ENCODE assay signal across 9 mouse cellular contexts in genomic region chr5:90033103-90033502, GRCm38 (mm10).
DNase-seq lines count a peak whose midpoint lies in the region; ATAC-seq and TF ChIP-seq lines count a peak whose summit lies in the region.
"Had no signal": no experiment of that assay in that cellular context is flagged by ENCODE, and none has a peak within 500 bp of the region (broad histone marks: within the 10 kb centered on the region; RNA-seq: fewer than 3 reads in every experiment).

No protein-coding gene starts in this region.

- H3K4me3 ChIP-seq in forebrain, embryonic 14.5 days (ENCODE audit: low read depth, low read length), result no peak overlapping the region
- no peak overlapping the region for H3K4me3 ChIP-seq in forebrain, embryonic 12.5 days (replicated peaks)
- H3K4me3 ChIP-seq in liver, adult 2 months (ENCODE audit: insufficient read depth, low read depth, low read length), result no peak overlapping the region
- H3K4me3 ChIP-seq in liver, embryonic 11.5 days (ENCODE audit: low read depth, low read length), result no peak overlapping the region
- no peak overlapping the region for H3K4me3 ChIP-seq in hindbrain, postnatal 0 days (ENCODE audit: low read length)
- no peak overlapping the region for H3K4me3 ChIP-seq in neural tube, embryonic 13.5 days

- no peak for TF ChIP-seq CTCF in liver, adult 2 months (IDR thresholded peaks at IDR 0.05; ENCODE audit: low read depth, low read length)
- peak; percentile 34; the same call in 1 of the 2 replicates for TF ChIP-seq CTCF in hindbrain, postnatal 0 days (IDR thresholded peaks at IDR 0.05; ENCODE audit: low read depth)

- peak; percentile 92 for ATAC-seq in forebrain, embryonic 14.5 days
- ATAC-seq in forebrain, embryonic 12.5 days (ENCODE audit: low FRiP score), result no peak
- no peak for ATAC-seq in liver, embryonic 11.5 days (replicated peaks; ENCODE audit: low FRiP score)
- ATAC-seq in hindbrain, postnatal 0 days, result peak; percentile 70
- ATAC-seq in neural tube, embryonic 13.5 days (ENCODE audit: low read depth), result peak; percentile 71

- no peak for TF ChIP-seq POLR2A in liver, adult 2 months (IDR thresholded peaks at IDR 0.05; ENCODE audit: extremely low read depth, insufficient read depth, low read length)

- no peaks in the 10 kb centered on the region for H3K9me3 ChIP-seq in forebrain, embryonic 14.5 days (replicated peaks; ENCODE audit: control insufficient read depth, low read length)
- H3K9me3 ChIP-seq in forebrain, embryonic 12.5 days, result no peaks in the 10 kb centered on the region
- H3K9me3 ChIP-seq in liver, embryonic 11.5 days (ENCODE audit: control insufficient read depth, low read length), result no peaks in the 10 kb centered on the region
- H3K9me3 ChIP-seq in hindbrain, postnatal 0 days (ENCODE audit: low read length), result no peaks in the 10 kb centered on the region
- H3K9me3 ChIP-seq in neural tube, embryonic 13.5 days, result no peaks in the 10 kb centered on the region

- peak overlapping the region; percentile 63 for H3K27ac ChIP-seq in forebrain, embryonic 14.5 days (ENCODE audit: low read depth, low read length)
- H3K27ac ChIP-seq in forebrain, embryonic 12.5 days, result no peak overlapping the region
- H3K27ac ChIP-seq in liver, adult 2 months (replicated peaks; ENCODE audit: insufficient read depth, low read depth, low read length), result no peak overlapping the region
- no peak overlapping the region for H3K27ac ChIP-seq in liver, embryonic 11.5 days (ENCODE audit: low read depth, low read length)
- H3K27ac ChIP-seq in hindbrain, postnatal 0 days, result 0 out of 2 replicates have a peak overlapping the region, but pooled peaks have one; percentile 9
- H3K27ac ChIP-seq in neural tube, embryonic 13.5 days (replicated peaks), result no peak overlapping the region

- H3K4me1 ChIP-seq in forebrain, embryonic 14.5 days (ENCODE audit: control insufficient read depth, insufficient read depth, low read length), result no peaks in the 10 kb centered on the region
- no peaks in the 10 kb centered on the region for H3K4me1 ChIP-seq in forebrain, embryonic 12.5 days
- H3K4me1 ChIP-seq in liver, adult 2 months (ENCODE audit: control insufficient read depth, insufficient read depth, low read length), result peaks cover 4% of the 10 kb centered on the region; the same call in 1 of the 2 replicates
- no peaks in the 10 kb centered on the region; the same call in 1 of the 2 replicates for H3K4me1 ChIP-seq in liver, embryonic 11.5 days (replicated peaks; ENCODE audit: control insufficient read depth, insufficient read depth, low read length)
- H3K4me1 ChIP-seq in hindbrain, postnatal 0 days (ENCODE audit: insufficient read depth, low read length), result no peaks in the 10 kb centered on the region
- no peaks in the 10 kb centered on the region for H3K4me1 ChIP-seq in neural tube, embryonic 13.5 days (replicated peaks)

- H3K9ac ChIP-seq in forebrain, embryonic 14.5 days (ENCODE audit: low read length), result no peak overlapping the region
- H3K9ac ChIP-seq in forebrain, embryonic 12.5 days, result no peak overlapping the region
- H3K9ac ChIP-seq in liver, adult 2 months (ENCODE audit: low read depth, low read length), result no peak overlapping the region
- no peak overlapping the region for H3K9ac ChIP-seq in liver, embryonic 11.5 days (ENCODE audit: low read depth, low read length)
- H3K9ac ChIP-seq in hindbrain, postnatal 0 days (replicated peaks; ENCODE audit: low read length), result no peak overlapping the region
- no peak overlapping the region for H3K9ac ChIP-seq in neural tube, embryonic 13.5 days

- 37% methylated on average over 5 of the region's 5 CpGs for WGBS in forebrain, embryonic 14.5 days
- 59% methylated on average over 5 of the region's 5 CpGs for WGBS in forebrain, embryonic 12.5 days
- WGBS in liver, adult 2 months, result 77% methylated on average over 5 of the region's 5 CpGs
- 43% methylated on average over 5 of the region's 5 CpGs for WGBS in liver, embryonic 11.5 days
- WGBS in hindbrain, postnatal 0 days, result 30% methylated on average over 5 of the region's 5 CpGs
- 19% methylated on average over 5 of the region's 5 CpGs for WGBS in neural tube, embryonic 13.5 days

- H3K27me3 ChIP-seq in forebrain, embryonic 14.5 days (replicated peaks; ENCODE audit: control insufficient read depth, insufficient read depth, low read length), result no peaks in the 10 kb centered on the region
- no peaks in the 10 kb centered on the region for H3K27me3 ChIP-seq in forebrain, embryonic 12.5 days
- H3K27me3 ChIP-seq in liver, adult 2 months (ENCODE audit: control insufficient read depth, insufficient read depth, low read length), result no peaks in the 10 kb centered on the region
- no peaks in the 10 kb centered on the region for H3K27me3 ChIP-seq in liver, embryonic 11.5 days (replicated peaks; ENCODE audit: control insufficient read depth, insufficient read depth, low read length)
- no peaks in the 10 kb centered on the region for H3K27me3 ChIP-seq in hindbrain, postnatal 0 days (ENCODE audit: insufficient read depth, low read length)
- no peaks in the 10 kb centered on the region for H3K27me3 ChIP-seq in neural tube, embryonic 13.5 days

- peak; percentile 84 for DNase-seq in forebrain, embryonic 14.5 days (ENCODE audit: low spot score)
- DNase-seq in liver, adult 2 months (ENCODE audit: extremely low read depth, low read depth, low spot score), result peak; percentile 24
- DNase-seq in liver, embryonic 11.5 days (ENCODE audit: low spot score), result no peak
- DNase-seq in hindbrain, postnatal 0 days (ENCODE audit: low spot score), result peak; percentile 52
- no peak for DNase-seq in spleen, postnatal 10 days (ENCODE audit: low spot score in 2 of 2)
- DNase-seq in adrenal gland, postnatal 14 days, result no peak
- DNase-seq: kidney, adult 11 months had no signal

- no peaks in the 10 kb centered on the region for H3K79me2 ChIP-seq in liver, adult 2 months (ENCODE audit: control insufficient read depth, insufficient read depth, low read length)

- no peaks in the 10 kb centered on the region for H3K36me3 ChIP-seq in forebrain, embryonic 14.5 days (ENCODE audit: control insufficient read depth, insufficient read depth, low read length)
- H3K36me3 ChIP-seq in forebrain, embryonic 12.5 days (replicated peaks), result no peaks in the 10 kb centered on the region
- no peaks in the 10 kb centered on the region for H3K36me3 ChIP-seq in liver, adult 2 months (ENCODE audit: control insufficient read depth, insufficient read depth, low read length)
- H3K36me3 ChIP-seq in liver, embryonic 11.5 days (ENCODE audit: control insufficient read depth, insufficient read depth, low read length), result no peaks in the 10 kb centered on the region
- H3K36me3 ChIP-seq in hindbrain, postnatal 0 days (ENCODE audit: insufficient read depth, low read length), result no peaks in the 10 kb centered on the region
- H3K36me3 ChIP-seq in neural tube, embryonic 13.5 days, result no peaks in the 10 kb centered on the region

- H3K4me2 ChIP-seq in forebrain, embryonic 14.5 days (ENCODE audit: low read length), result no peak overlapping the region
- H3K4me2 ChIP-seq in forebrain, embryonic 12.5 days, result no peak overlapping the region
- H3K4me2 ChIP-seq in liver, embryonic 11.5 days, result no peak overlapping the region
- H3K4me2 ChIP-seq in hindbrain, postnatal 0 days (ENCODE audit: low read depth, low read length), result no peak overlapping the region
- H3K4me2 ChIP-seq in neural tube, embryonic 13.5 days, result no peak overlapping the region

Comparison
In these comparisons a context has a peak if more than half of its experiments do, and no peak if none do; other contexts are left out.
1. ATAC-seq: peak in forebrain, embryonic 14.5 days (single experiment), hindbrain, postnatal 0 days (single experiment) and neural tube, embryonic 13.5 days (single experiment); none in forebrain, embryonic 12.5 days (single experiment) and liver, embryonic 11.5 days (single experiment).
2. DNase-seq: peak in forebrain, embryonic 14.5 days (single experiment), liver, adult 2 months (single experiment) and hindbrain, postnatal 0 days (single experiment); none in liver, embryonic 11.5 days (single experiment), spleen, postnatal 10 days (0 of 2) and adrenal gland, postnatal 14 days (single experiment).
3. H3K27ac ChIP-seq: peak in forebrain, embryonic 14.5 days (single experiment) and hindbrain, postnatal 0 days (single experiment); none in forebrain, embryonic 12.5 days (single experiment), liver, adult 2 months (single experiment), liver, embryonic 11.5 days (single experiment) and neural tube, embryonic 13.5 days (single experiment).